Mouse (Mus musculus) left cerebral cortex, postnatal 14 days (tissue): ENCODE measurements around the gene Atg4b. TPM values are rescaled to one million over a fixed set of nuclear protein-coding genes. Genes with fewer than 3 reads are reported as not detected.
"Not testable (repeated sequence)": the region's sequence is repeated elsewhere in the genome, so short reads cannot be mapped to it uniquely, and the experiment has no call there.

ENCODE experiments used
- DNase-seq, 2 experiments: peaks; one replicate each; pipeline ENCODE4 v3.0.0; 2021 to 2022; ENCODE audit warnings: low spot score in 2 of 2, mixed read lengths in 1 of 2
- intact Hi-C: fragments of 180-260 bp; cut with DNase I; formaldehyde crosslinking; loops from one replicate; pipeline ENCODE4 v1.15.1; 2025
- total RNA-seq, 2 experiments: library from RNA; stranded (reverse); gene quantifications; 2 replicates each; pipeline ENCODE4 v1.2.3; 2021

Gene Atg4b
- total RNA-seq, 2 experiments from 2014 or later, result 68.3 to 76.7 TPM

- intact Hi-C loops, result loop anchor here (10.0 kb wide), 1 partner anchor 239 kb away; no protein-coding TSS in a partner anchor
- no peak for DNase-seq
Measured at GRCm38 (mm10) chr1:93835876-93836531, 84.7 kb downstream of the Atg4b start.

GRCm38 (mm10) chr1:93836532-93836913 lies 85.2 kb downstream of the Atg4b start:
- intact Hi-C loops, result loop anchor here (10.0 kb wide), 1 partner anchor 238 kb away; no protein-coding TSS in a partner anchor
- no peak for DNase-seq

DNA sequence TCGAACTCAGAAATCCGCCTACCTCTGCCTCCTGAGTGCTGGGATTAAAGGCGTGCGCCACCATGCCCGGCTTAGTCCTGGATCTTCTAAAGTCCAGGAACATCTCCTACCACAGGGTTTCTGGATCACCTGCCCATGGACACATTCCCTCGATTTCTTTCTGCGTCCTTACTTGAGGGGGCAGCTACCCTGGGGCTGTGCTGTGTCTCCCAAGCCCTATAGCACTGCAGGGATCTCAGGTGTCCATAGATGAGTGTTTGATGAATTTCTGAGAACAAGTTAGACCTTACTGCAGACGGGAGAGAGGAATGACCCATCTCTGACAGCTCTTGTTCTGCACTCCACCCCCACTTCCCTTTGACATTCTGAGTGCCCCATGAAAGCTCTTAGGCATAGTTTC lies 86.0 kb downstream of the Atg4b start:
- intact Hi-C loops, result loop anchor here (10.0 kb wide), 1 partner anchor 237 kb away; no protein-coding TSS in a partner anchor
- DNase-seq, result no peak

DNA sequence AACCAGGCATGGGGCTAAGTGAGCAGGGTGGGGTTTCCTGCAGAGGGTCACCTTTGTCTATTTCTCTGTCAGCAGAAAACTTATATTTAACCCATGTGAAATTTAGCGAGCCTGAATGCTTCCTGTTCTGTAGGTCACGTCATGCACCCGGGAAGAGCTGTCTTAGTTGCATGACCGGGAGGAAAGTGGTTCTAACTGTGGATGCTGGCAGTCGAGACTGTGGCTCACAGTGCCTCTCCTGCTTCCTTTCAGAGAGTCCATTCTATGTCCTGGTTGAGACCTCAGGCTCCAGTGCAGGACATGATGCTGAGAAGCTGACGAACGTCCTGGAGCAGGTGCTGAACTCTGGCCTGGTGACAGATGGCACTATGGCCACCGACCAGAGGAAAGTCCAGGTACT lies 87.3 kb downstream of the Atg4b start:
- intact Hi-C loops, result loop anchor here (10.0 kb wide), 1 partner anchor 236 kb away; no protein-coding TSS in a partner anchor
- not testable (repeated sequence) for DNase-seq

Other genes with a start within 250 kb of the Atg4b start
- gene Farp2, start 239.4 kb upstream of the Atg4b start, total RNA-seq, result 10 to 100 TPM; 11.0 to 11.6 TPM
- gene Stk25, start 92.8 kb upstream of the Atg4b start, total RNA-seq, result 100 to 1,000 TPM; 382 to 402 TPM
- 10 to 100 TPM; 19.1 to 20.5 TPM for gene Bok, start 65.8 kb upstream of the Atg4b start, total RNA-seq
- 10 to 100 TPM; 31.2 to 34.2 TPM for gene Thap4, start 3.4 kb downstream of the Atg4b start, total RNA-seq
- gene Dtymk, start 50.4 kb downstream of the Atg4b start, total RNA-seq, result 10 to 100 TPM; 58.6 to 61.5 TPM
- gene Ing5, start 52.5 kb downstream of the Atg4b start, total RNA-seq, result 1 to 10 TPM; 7.3 to 9.1 TPM
- 10 to 100 TPM in 1 of 2 experiments, 1 to 10 TPM in 1; 10.0 to 11.8 TPM for gene D2hgdh, start 73.4 kb downstream of the Atg4b start, total RNA-seq
- gene Gal3st2, start 109.8 kb downstream of the Atg4b start, total RNA-seq, result under 1 TPM in 1 of 2 experiments, not detected in 1; 0.15 TPM
- under 1 TPM; 0.33 to 0.68 TPM for gene Gal3st2b, start 166.8 kb downstream of the Atg4b start, total RNA-seq
- gene Gal3st2c, start 239.0 kb downstream of the Atg4b start, total RNA-seq, result under 1 TPM in 1 of 2 experiments, not detected in 1; 0.04 TPM